Mouse (Mus musculus) midbrain, embryonic 15.5 days (tissue): ENCODE results near the gene Map2k1. TPM values are rescaled to one million over a fixed set of nuclear protein-coding genes. Genes with fewer than 3 reads are reported as not detected.
A peak's percentile ranks its signal among the peaks of the same experiment; 100 is the strongest.
"Not testable (repeated sequence)": the region's sequence is repeated elsewhere in the genome, so short reads cannot be mapped to it uniquely, and the experiment has no call there.

ENCODE experiments used
- ATAC-seq: fragments of 200-750 bp; cut with Nextera tagmentation; replicated peaks from 2 replicates; pipeline ENCODE4 v1.8.0; 2017; ENCODE audit warnings: moderate TSS enrichment
- H3K27ac ChIP-seq: fragments of 300-500 bp; sonication (generic); 2 replicates; pipeline ENCODE4 v1.5.1; 2015; ENCODE audit warnings: mild to moderate bottlenecking, inconsistent platforms
- H3K27me3 ChIP-seq: fragments of 300-500 bp; sonication (generic); replicated peaks from 2 replicates; pipeline ENCODE4 v1.6.1; 2015; ENCODE audit warnings: inconsistent platforms
- H3K36me3 ChIP-seq: fragments of 300-500 bp; sonication (generic); replicated peaks from 2 replicates; pipeline ENCODE4 v1.6.1; 2015; ENCODE audit warnings: inconsistent platforms
- H3K4me1 ChIP-seq: fragments of 300-500 bp; sonication (generic); 2 replicates; pipeline ENCODE4 v1.6.1; 2015; ENCODE audit warnings: inconsistent platforms
- H3K4me2 ChIP-seq: fragments of 300-500 bp; sonication (generic); 2 replicates; pipeline ENCODE4 v1.6.1; 2015; ENCODE audit warnings: inconsistent platforms, mild to moderate bottlenecking, moderate library complexity
- H3K4me3 ChIP-seq: fragments of 300-500 bp; sonication (generic); 2 replicates; pipeline ENCODE4 v1.5.1; 2015; ENCODE audit warnings: mild to moderate bottlenecking, inconsistent platforms
- H3K9ac ChIP-seq: fragments of 300-500 bp; sonication (generic); 2 replicates; pipeline ENCODE4 v1.6.1; 2015; ENCODE audit warnings: mild to moderate bottlenecking, inconsistent platforms
- H3K9me3 ChIP-seq: fragments of 300-500 bp; sonication (generic); 2 replicates; pipeline ENCODE4 v1.6.1; 2016; ENCODE audit warnings: inconsistent platforms
- WGBS: fragments of 180-500 bp; shearing (Covaris S2); methylation state at CpG from one replicate; pipeline ENCODE4 v1.1.7; 2015; ENCODE audit warnings: mixed read lengths; 5-methylcytosine and 5-hydroxymethylcytosine counted together
- microRNA-seq: library from miRNA; unstranded; fragments of <30 nt; microRNA quantifications from one replicate; pipeline ENCODE4, GENCODE M21; 2016
- polyA plus RNA-seq: library from polyadenylated mRNA; unstranded; fragments of >200 nt; fragmentation: Nextera tagmentation; extraction: Ambion mirVana; gene quantifications from 2 replicates; pipeline ENCODE4 v1.2.1, GENCODE M21; 2015

Map2k1 gene
- polyA plus RNA-seq, 1 experiment from 2014 or later = 56.9 TPM

DNA sequence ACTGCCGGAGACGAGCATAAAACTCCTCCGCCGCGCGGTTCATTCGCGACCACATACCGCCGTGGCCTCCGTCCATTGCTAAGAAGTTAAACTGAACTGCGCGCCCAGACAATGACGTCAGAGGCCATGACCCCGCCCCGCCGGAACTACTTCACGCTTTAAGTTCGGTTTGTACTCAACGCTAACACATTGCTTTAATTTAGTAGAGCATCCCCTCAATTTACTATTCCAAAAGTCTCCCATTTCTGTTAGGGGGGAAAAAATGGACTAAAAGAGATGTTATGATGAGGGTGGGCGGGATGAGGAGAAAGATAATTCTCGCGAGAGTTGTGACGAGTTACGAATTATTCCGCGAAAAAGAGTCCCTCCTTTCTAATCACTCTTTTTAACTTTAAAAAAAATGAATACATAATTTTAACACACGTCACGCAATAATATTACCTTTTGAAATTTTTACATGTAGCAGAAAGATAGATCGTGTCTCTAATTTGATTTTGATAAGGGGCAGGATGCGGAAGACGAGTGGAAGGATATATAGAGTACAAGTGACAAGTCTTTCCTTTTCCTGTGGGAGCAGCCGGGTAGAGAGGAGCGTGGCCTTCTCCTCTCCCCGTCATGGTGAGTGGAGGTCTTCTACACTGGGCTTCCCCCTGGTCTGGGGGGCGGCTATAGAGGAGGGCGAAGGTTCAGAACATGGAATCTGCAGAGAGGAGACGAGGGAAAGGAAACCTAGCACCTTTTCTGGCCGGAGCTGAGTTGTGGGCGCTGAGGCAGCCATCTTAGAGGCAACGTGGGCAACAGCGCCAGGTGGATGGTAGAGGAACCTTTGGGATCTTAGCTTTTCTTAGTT lies 80.4 kb downstream of the Map2k1 start, which contains the start of the genes Zwilch and Rpl4:
Gene Zwilch, minus strand, starts transcription at position 289 of the 850 bp plus-strand sequence.
Gene Rpl4, plus strand, starts transcription at position 560 of the 850 bp plus-strand sequence.
- Histone ChIP-seq H3K9me3 (no peaks in the 10 kb centered on the region), H3K4me3 (peak within 1 kb of the TSS; percentile 79), H3K4me1 (peaks cover 24% of the 10 kb centered on the region), H3K27me3 (no peaks in the 10 kb centered on the region), H3K4me2 (peak within 1 kb of the TSS; percentile 82), H3K36me3 (peaks cover 30% of the 10 kb centered on the region), H3K27ac (peak within 1 kb of the TSS; percentile 84), H3K9ac (peak within 1 kb of the TSS; percentile 81)
- under 1% methylated on average over 42 of the region's 42 CpGs for WGBS
- peak; percentile 93 for ATAC-seq

DNA sequence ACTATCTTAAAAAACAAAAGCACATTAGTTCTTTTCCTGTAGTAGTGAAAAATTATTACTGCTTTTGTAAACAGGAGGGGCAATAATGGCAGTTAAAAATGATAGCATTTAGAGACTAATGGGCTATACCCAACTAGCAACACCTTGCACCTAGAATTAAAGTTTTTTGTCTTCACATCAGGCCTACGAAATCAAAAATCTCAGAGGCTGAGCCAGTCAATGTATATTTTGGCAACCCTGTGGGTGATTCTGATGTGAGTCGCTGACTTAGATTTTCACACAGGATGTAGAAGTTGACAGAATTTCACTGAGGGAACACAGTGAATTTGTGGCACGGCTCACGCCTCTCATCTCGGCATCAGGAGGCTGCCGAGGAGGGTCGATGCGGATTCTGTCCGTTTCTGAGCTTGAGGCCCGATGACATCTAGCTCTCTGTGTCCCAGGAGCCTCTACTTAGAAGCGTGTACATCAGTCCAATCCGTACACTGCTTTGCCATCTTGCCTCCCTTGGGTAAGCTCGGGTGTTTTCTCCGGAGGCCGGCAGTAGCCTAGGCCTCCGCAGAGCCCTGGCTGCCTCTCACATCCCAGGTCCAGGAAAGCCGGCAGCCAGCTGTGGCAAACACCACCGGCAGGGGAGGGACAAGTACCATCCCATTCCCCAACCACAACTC lies 81.2 kb downstream of the Map2k1 start:
- Histone ChIP-seq H3K4me1 (peaks cover 24% of the 10 kb centered on the region), H3K36me3 (peaks cover 22% of the 10 kb centered on the region), H3K4me2 (peak overlapping the region; percentile 82), H3K27me3 (no peaks in the 10 kb centered on the region), H3K9me3 (no peaks in the 10 kb centered on the region), H3K4me3 (peak overlapping the region; percentile 79), H3K9ac (peak overlapping the region; percentile 81), H3K27ac (peak overlapping the region; percentile 84)
- 2% methylated on average over 18 of the region's 18 CpGs for WGBS
- ATAC-seq = no peak

DNA sequence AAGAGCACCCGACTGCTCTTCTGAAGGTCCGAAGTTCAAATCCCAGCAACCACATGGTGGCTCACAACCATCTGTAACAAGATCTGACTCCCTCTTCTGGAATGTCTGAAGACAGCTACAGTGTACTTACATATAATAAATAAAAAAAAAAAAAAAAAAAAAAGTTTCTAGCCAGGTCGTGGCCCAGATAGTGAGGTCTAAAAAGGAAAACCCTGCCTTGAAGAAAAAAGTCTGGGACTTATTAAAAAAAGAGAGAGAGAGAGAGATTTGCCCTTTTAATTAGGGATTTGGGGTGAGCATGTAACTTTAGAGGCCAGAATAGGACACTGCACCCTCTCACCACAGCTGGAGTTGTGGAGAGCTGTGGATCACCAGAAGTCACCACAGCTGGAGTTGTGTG lies 83.5 kb downstream of the Map2k1 start:
- H3K4me3 ChIP-seq, ATAC-seq, H3K27me3 ChIP-seq, H3K4me2 ChIP-seq, H3K9me3 ChIP-seq, H3K9ac ChIP-seq, H3K36me3 ChIP-seq, H3K27ac ChIP-seq: not testable (repeated sequence)
- H3K4me1 ChIP-seq = peaks cover 19% of the 10 kb centered on the region
- 88% methylated on average over 3 of the region's 3 CpGs for WGBS

DNA sequence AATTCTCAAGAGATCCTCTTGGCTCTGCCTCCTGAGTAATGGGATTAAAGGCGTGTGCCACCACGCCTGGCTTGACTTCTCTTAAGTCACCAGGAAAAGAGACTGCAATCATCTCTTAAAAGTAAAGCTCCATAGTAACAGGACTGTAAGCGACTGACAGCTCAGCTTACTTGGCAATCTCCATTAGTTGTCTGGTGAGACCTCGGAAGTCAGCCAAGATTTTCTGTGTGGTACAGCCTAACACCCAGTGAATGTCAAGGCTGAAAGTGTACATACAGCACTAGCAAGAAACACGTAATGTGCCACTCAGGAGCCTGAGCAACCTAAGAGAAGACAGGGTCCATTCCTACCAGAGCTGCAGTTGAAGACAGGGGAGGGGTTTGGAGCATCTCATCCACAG lies 93.0 kb downstream of the Map2k1 start:
- Histone ChIP-seq H3K4me1 (no peaks in the 10 kb centered on the region), H3K4me2 (no peak overlapping the region), H3K27me3 (no peaks in the 10 kb centered on the region), H3K36me3 (no peaks in the 10 kb centered on the region), H3K9ac (no peak overlapping the region), H3K27ac (no peak overlapping the region), H3K4me3 (no peak overlapping the region), H3K9me3 (no peaks in the 10 kb centered on the region)
- WGBS = 93% methylated on average over 5 of the region's 5 CpGs
- no peak for ATAC-seq

DNA sequence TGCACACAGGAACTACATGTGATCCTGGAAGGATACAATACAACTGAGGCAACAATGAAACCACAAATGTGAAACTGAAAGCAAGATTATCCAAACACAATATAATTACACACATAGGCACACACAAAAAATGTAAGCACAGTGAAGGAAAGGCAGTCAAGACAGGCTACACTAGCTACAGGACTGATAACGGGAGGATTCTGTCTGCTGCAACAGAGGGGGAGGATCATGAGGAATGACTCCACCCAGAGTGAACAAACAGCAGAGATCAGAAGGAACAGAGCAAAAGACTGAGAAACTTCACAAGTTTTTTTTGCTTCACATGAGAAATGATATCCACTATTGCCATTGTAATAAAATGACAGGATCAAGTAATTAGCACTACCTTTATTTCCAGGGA lies 96.8 kb downstream of the Map2k1 start:
- ATAC-seq = no peak
- no peaks in the 10 kb centered on the region for H3K9me3 ChIP-seq

DNA sequence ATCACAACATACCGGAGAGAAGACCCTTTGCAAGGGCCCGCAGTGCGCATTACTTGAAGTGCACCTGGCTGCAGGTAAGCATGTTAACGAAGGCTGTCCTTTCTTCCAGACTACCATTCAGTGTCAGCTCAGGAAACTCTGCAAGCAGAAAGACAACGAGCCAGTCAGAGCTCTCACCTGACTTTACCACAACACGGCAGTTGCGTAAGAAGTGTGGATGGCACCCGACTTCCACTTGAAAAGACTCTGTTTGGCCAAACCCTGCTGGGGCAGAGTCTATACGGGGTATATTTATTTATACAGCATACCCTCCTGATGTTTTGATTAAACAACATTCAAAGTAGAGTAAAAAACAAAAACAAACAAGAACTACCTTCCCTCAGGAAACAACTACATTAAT lies 113.6 kb downstream of the Map2k1 start:
- no peak overlapping the region for H3K4me3 ChIP-seq
- no peaks in the 10 kb centered on the region for H3K27me3 ChIP-seq
- no peak for ATAC-seq
- H3K27ac ChIP-seq = no peak overlapping the region
- H3K9ac ChIP-seq = no peak overlapping the region
- 93% methylated on average over 9 of the region's 9 CpGs for WGBS
- no peaks in the 10 kb centered on the region for H3K36me3 ChIP-seq
- H3K4me1 ChIP-seq = no peaks in the 10 kb centered on the region
- no peak overlapping the region for H3K4me2 ChIP-seq
- H3K9me3 ChIP-seq = no peaks in the 10 kb centered on the region

More for the DNA sequence above, 96.8 kb downstream of the Map2k1 start:
- WGBS = 80% methylated on average over 1 of the region's 1 CpGs
- H3K27me3 ChIP-seq = no peaks in the 10 kb centered on the region
- H3K9ac ChIP-seq = no peak overlapping the region
- H3K27ac ChIP-seq = no peak overlapping the region
- no peaks in the 10 kb centered on the region for H3K4me1 ChIP-seq
- H3K4me3 ChIP-seq = no peak overlapping the region
- no peaks in the 10 kb centered on the region for H3K36me3 ChIP-seq
- no peak overlapping the region for H3K4me2 ChIP-seq

DNA sequence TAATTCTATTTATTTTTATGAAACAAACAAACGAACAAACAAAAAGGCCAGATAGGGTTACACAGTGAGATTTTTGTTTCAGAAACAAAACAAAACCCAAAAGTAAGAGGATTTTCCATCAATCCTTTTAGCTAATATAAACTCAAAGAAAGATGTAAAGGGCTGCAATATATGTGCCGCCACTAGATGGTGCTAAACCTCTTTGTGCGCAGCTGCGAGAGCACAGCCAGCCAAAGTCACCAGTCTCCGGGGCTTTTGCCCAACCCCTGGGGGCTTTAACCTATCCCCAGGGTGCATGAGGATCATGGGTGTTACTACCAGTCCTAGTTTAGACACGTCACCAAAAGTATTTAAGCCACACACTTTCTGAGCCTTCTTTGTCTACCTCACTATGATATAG lies 114.5 kb downstream of the Map2k1 start:
- not testable (repeated sequence) for H3K4me2 ChIP-seq, H3K36me3 ChIP-seq, H3K9me3 ChIP-seq, H3K27ac ChIP-seq, H3K4me1 ChIP-seq, H3K9ac ChIP-seq, H3K4me3 ChIP-seq, H3K27me3 ChIP-seq, ATAC-seq
- WGBS = 8% methylated on average over 6 of the region's 6 CpGs

Small RNA genes within 50 kb of the gene (microRNA-seq; reads per million reads assigned to microRNA genes)
- gene Gm24106 = not detected

Other genes starting within 250 kb of the Map2k1 start
- gene Smad6, start 231.6 kb downstream of the Map2k1 start, polyA plus RNA-seq = 1.5 and 1.9 TPM in 2 replicates
- gene Lctl, start 136.5 kb downstream of the Map2k1 start, polyA plus RNA-seq = not detected in 2 replicates
- gene Zwilch, start 80.5 kb downstream of the Map2k1 start, polyA plus RNA-seq = 4.9 and 5.2 TPM in 2 replicates
- gene Rpl4, start 80.3 kb downstream of the Map2k1 start, polyA plus RNA-seq = 543 and 555 TPM in 2 replicates
- 33.9 and 36.6 TPM in 2 replicates for gene Snapc5, start 74.4 kb downstream of the Map2k1 start, polyA plus RNA-seq
- 2.6 and 2.7 TPM in 2 replicates for gene Uchl4, start 18.4 kb downstream of the Map2k1 start, polyA plus RNA-seq
- 57.0 and 67.9 TPM in 2 replicates for gene Tipin, start 27.9 kb upstream of the Map2k1 start, polyA plus RNA-seq
- gene Dis3l, start 87.7 kb upstream of the Map2k1 start, polyA plus RNA-seq = 22.8 and 25.5 TPM in 2 replicates
- gene Megf11, start 132.0 kb upstream of the Map2k1 start, polyA plus RNA-seq = 20.2 and 22.4 TPM in 2 replicates